Mouse (Mus musculus): ENCODE data around the gene Tmem269.
A peak's percentile ranks its signal among the peaks of the same experiment; 100 is the strongest.

The Tmem269 gene

GRCm38 (mm10) chr4:119234348-119234747 is 16.3 kb upstream of the Tmem269 start:
- DNase-seq: no peak

- DNase-seq: peak; percentile 64
Observed at GRCm38 (mm10) chr4:119233256-119233901, 15.4 kb upstream of the Tmem269 start.

GRCm38 (mm10) chr4:119232410-119233255 is 14.6 kb upstream of the Tmem269 start, which contains the start of the genes AU022252 and P3h1:
Gene AU022252, minus strand, starts transcription at chr4:119232712.
Gene P3h1, plus strand, starts transcription at chr4:119232915.
- DNase-seq: peak; percentile 99

DNA sequence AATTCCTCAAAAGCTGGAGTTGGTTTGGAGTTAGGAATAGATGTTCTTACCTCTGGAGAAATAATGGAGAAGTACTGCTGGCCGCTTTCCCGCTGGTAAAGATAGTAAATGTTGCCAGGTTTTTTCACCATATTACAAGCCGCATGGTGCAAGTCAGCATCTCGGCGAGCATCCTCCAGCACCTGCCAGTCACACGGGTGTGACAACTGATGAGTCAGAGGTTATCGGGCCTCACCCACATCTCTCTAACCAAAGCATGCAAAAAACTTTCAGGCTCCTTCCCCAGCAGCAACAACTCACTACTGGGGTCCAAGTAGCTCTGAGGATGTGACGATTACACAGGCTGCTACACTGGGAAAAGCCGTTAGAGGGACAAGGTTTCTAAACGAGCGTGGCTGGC is 8.7 kb upstream of the Tmem269 start:
- DNase-seq: no peak

DNA sequence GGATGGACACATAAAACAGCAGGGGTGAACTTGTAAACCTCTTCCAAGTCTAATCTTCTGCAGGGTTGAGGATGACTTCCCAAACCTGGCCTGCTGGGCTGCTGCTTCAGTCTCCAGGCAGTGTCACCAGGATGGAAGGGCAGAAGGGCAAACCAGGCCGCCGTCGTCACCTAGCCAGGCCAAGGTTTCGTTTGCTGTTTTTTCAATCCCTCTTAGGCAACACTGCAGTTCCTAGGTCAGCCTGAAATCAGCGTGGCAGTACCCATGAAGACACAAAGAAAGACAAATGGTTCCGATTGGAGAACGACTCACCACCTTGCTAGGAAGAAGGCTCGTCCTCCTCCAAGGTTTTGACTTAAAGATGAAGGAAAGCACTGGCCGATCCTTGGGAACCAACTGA is 7.7 kb upstream of the Tmem269 start:
- DNase-seq: no peak

DNA sequence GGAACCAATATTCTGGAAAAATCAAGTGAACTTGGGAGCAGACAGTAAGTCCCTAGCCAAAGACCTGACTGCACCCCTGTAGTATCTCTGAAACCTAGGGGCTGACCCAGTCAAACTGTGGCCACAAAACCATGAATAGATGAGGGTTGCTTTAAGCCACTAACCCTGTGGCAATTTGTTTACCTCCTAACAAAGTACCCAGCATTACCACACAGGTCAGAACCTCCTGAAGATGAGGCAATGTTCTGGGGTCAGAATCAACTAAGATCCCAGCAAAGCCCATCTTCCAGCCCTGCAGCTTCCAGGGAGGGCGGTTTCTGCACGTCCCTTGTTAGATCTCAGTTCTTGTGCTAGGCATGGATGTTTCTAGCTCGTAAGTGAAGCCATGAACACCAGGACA is 6.5 kb upstream of the Tmem269 start:
- no peak for DNase-seq

DNA sequence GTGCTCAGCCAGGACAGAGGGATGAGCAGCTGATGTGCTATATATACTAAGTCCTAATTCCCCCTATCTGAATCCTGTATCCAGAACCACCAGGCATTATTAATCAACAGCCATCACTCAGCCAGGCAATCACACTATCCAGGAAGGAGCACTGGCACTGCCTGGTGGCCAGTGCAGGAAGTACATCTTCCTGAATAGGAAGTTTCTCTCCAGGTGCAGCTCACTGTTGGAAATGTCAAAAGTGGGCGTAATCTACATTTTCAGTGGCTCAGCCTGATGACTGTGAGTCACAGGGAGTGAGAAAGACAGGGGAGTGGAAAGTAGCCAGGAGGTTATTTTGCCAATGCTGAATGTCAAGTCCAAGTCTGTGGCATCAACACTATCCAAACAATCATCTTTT is 5.7 kb upstream of the Tmem269 start:
- no peak for DNase-seq

GRCm38 (mm10) chr4:119216667-119217066 is 1.4 kb downstream of the Tmem269 start:
- no peak for DNase-seq

DNA sequence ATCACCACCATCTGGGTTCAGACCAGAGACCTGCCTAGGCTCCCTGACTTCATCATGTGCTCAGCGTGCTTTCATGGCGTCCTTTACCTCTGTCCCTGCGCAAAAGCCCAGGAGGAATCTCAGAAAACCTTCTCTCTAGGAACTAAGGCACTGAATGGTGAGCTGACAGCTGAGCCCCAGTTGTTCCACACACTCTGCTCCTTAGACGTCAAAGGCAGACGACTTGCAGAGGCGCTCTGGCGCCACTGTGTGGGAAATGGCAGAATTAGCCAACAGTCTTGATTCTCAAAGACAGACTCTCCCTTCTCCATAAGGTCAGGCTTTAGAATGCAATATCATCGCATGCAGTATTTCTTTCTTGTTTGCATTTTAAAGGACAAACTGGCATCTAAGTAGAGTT is 13.3 kb downstream of the Tmem269 start:
- DNase-seq: no peak

GRCm38 (mm10) chr4:119198105-119198504 is 19.9 kb downstream of the Tmem269 start:
- no peak for DNase-seq

DNA sequence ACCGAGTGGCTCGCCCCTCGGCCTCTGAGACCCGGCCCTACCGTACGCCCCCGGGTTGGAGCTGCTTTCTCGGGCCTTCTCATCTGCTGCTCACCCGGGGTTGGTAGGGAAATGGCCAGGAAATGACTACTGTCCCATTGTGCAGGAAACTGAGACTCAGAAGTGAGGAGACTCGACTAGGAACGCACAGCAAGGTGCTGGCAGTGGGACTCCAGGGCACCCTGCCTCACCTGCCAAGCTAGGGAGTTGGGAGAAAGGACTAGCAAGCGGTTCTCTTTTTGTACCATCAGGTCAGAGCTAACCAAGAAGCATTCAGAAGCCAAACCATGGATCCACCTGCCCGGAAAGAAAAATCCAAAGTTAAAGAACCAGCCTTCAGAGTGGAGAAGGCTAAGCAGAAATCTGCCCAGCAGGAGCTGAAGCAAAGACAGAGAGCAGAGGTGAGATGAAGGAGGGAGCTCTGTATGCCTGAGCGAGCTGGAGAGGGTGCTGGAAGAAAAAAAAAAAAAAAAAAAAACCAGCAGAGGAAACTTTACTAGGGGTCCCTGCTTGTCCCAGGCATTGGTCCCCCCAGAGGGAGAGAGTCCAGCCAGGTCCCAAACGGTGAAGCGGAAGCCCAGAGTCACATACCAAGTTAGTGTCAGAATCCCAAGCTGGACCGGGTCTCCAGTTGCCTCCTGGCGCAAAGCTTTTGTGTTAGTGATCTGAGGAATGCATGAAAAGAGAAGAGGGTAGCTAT is 22.3 kb downstream of the Tmem269 start:
- DNase-seq: peak; percentile 50

DNA sequence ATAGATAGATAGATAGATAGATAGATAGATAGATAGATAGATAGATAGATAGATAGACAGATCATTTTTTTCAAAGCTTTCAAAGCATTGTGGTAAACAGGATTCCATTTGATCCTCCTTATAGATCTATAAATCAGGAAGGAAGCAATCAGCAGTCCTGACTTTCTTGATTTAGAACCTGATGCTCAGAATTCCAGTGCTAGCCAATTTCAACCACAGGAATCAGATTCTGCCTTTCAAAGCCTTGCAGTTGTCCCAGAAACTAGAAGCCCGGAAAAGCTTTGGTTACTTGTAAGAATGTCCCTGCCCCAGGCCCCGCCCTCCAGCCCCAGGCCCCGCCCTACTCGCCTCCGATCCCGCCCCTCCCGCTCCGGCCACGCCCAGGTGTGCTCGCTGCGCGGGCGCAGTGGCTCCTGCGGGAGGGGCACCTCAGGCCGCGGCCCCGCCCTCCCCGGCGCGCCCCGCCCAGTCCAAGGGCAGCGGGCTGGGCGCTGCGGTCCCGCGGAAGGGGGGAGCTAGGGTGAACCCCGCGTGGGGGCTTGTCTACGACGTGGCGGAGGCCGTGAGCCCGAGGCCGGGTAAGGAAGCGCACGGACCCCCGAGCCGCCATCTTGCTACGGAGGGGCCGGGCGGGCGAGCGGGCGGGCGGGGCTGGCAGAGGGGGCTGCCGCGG is 23.0 kb downstream of the Tmem269 start, which contains the start of gene Svbp:
TSS of gene Svbp (plus strand) at position 398 of the 673 bp plus-strand sequence.
- DNase-seq: peak; percentile 81

DNA sequence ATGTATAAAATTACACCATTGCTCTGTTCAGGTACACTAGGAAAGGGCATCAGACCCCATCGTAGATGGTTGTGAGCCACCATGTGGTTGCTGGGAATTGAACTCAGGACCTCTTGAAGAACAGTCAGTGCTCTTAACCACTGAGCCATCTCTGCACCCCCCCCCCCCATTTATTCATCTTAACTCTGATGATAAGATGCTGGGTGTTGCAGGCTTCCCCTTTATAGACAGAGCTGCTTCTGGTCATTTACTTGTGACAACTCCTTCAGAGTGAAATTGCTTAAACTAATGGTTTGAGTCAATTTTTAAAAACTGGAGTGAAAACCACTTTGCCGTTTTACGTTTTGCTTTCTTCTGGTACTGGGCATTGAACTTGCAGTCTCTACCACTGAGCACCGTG is 25.3 kb downstream of the Tmem269 start:
- no peak for DNase-seq

GRCm38 (mm10) chr4:119191273-119191672 is 26.7 kb downstream of the Tmem269 start:
- no peak for DNase-seq

DNA sequence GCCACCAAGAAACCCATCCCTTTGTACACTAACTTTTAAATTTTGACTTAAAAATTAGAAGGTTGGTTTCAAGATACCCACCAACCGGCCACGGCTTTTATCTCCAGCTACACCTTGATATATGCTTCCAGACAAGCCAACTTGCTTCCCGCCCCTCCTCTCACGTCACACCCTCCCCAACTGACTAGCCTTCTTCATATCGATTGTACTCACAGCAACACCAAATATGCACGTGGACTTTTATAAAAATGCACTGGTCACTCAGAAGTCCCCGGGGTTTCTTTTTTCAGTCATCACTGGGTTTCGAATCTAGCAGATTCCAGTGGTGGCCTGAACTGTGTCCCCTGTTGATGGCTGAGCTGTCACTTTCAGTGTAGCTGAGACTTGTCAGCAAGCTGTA is 27.4 kb downstream of the Tmem269 start:
- no peak for DNase-seq

DNA sequence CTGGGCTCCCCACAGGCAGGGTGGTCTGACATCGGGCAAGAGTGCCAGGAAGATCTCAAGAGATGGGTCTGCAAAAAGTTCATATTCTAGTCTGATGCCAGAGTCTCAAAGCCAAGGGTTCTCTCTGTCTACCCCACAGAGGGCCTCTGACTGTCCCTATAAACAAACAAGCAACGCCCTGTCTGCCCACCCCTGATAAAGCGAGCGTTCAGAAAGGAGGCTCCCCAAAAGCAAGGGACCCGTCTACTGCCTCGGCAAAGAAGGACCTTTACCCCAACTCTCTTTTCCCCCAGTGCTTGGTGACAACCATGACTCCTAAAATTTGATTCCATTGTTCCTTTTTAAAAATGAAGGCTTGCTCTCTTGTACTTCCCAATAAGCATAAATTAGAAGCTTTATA is 28.2 kb downstream of the Tmem269 start, which contains the start of gene Ermap:
TSS of gene Ermap (minus strand) at position 148 of the 400 bp plus-strand sequence.
- DNase-seq: no peak

- DNase-seq: no peak
Observed at GRCm38 (mm10) chr4:119189392-119189791, 28.6 kb downstream of the Tmem269 start.

DNA sequence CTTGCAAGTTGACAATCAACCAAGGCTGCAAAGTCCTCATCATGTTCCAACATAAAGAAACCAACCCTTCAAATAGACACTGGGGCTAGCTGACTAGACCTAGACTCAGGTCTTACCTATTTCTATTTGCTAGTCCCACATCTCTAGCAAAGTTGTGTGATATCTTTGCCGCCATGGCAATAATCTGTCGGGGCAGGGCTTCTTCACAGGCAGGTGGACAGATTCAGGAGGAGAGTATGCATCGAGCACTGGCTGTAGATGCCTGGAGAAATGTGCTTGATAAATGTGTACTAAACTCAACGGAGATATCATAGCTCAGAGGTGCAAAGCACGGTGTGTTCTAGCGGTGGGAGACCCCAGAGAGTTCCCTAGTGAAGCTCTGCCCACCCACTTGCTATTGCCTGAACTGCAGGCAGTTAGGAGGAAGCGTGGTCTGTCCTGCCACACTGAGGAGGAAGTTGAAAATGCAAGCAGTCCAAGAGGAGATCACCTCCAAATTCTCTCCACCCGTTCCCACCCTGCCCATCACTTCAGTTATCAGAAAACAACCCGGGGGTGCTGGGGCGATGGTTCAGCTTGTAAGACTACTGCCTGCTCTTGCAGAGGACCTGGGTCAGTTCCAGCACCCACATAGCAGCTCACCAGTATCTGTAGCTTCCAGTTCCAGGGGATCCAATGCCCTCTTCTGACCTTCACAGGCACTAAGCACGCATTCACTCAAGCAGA is 29.8 kb downstream of the Tmem269 start:
- no peak for DNase-seq

- DNase-seq: no peak
Observed at GRCm38 (mm10) chr4:119185771-119186170, 32.2 kb downstream of the Tmem269 start.

DNA sequence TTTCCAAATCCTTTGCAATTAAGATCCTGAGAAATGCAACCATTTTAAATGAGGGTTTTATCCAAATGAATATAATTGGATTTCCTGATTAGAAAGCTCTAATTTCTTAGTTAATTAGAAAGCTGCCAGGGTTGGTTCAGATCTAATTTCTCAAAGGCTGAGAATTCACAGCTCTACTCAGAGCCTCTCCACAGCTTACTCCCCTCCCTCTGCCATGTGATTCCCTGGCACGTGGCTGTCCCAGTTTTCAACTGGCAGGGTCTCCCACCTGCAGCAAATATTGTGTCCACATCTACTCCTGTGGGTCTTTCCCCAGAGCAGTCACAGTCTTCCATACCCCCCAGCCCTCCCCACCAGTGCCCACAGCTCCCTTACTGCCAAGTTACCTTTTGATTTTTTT is 34.5 kb downstream of the Tmem269 start:
- no peak for DNase-seq

- no peak for DNase-seq
Observed at GRCm38 (mm10) chr4:119181456-119181855, 36.6 kb downstream of the Tmem269 start.

DNA sequence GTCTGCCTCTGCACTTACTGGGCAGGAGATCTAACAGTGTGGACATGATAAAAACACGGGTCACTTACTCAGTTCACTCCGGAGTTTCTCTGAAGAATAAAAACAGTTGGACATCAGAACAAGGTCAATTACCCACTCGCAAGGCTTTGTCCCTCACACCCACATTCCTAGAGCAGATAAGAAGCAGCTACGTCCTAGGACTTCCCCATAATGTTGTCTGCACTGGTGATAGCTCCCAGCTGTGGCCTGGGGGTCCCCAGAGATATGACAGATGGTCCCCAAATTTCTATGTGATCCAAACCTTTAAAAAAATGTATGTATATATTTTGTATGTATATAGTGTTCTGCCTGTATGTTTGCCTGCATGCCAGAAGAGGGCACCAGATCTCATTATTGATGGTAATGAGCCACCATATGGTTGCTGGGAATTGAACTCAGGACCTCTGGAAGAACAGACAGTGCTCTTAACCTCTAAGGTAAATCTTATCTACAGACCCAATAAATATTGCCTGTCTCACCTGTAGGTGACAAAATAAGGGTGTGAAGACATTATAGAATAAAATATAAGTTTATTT is 37.8 kb downstream of the Tmem269 start:
- no peak for DNase-seq

All from cerebellum, adult 11-12 months (tissue).